Mouse (Mus musculus) kidney, postnatal 4 days (tissue): ENCODE data around the gene Pqlc2.

Experiments used
- DNase-seq, 2 experiments: peaks; one replicate each; pipeline ENCODE4 v3.0.0; 2021; ENCODE audit warnings: mixed read lengths in 2 of 2

Gene Pqlc2

DNA sequence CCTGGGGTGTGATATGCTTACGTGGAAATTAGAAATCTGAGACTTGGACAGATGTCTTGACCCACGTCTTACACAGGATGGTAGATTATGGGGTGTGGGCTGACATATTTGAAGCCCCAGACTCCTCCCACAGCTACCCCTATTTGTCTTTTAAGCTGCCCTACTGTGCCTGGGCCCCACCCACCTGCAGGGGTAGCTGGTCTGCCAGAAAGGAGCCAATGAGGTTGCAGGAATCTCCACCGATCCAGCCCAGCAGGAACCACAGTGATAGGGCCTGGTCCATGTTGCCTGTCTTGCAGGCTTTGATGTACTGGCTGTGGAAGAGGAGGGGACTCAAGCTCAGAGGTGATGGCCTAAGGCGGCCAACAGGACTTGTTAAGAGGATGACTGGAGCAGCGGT, 8.3 kb downstream of the Pqlc2 start:
- DNase-seq = no peak

DNA sequence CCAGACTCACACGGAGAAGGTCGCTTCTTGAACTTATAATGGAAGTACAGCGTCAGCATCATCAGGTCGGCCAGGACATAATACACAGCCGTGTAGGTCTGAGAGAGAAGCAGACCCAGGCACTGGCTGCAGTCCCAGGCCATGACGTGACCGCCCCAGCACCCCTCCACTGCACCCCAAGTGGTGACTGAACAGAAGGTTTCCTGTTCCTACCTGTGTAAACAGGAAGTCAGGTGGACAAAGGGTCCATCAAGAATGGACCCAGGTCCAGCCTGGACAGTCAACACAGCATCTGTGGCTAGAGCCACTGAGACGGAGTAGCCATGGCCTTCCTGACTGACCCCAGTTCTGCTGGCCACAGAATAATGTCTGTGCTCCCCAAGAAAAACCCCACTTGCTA, 8.7 kb downstream of the Pqlc2 start:
- DNase-seq = no peak

DNA sequence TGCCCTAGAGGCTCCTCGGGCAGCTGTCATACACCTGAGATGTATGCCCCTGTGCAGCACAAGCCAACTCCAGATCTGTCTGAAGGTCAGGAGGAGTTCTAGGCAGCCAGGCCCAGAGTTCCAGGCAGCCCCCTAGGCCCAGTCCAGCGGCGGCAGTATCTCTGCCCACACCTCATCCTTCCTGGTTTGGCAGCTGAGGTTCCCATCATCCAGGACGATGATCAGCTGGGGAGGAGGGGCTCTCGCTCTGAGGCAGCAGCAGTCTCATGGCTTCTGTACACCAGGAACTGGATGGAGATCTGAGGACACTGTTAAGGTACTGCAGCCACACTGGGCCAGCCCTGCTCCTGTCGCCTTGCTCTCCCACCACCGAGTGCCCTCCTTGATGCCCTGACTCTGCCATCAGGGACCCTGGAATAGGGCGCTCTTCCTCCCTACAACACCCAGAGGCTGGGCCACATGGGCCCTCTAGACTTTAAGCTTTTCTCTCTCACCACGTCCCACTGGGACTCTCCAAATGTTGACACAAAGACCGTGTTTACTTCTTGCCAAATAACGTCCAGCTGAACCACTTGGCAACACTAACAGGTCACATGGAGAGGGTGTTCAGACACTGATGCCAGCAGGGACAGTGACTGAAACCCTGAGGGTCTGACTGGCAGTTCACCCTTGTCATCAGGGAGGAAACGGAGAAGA, 11.7 kb downstream of the Pqlc2 start:
- no peak for DNase-seq

- peak; percentile 48 to 70 for DNase-seq
Observed at GRCm38 (mm10) chr4:139297566-139297965, 12.9 kb downstream of the Pqlc2 start.

DNA sequence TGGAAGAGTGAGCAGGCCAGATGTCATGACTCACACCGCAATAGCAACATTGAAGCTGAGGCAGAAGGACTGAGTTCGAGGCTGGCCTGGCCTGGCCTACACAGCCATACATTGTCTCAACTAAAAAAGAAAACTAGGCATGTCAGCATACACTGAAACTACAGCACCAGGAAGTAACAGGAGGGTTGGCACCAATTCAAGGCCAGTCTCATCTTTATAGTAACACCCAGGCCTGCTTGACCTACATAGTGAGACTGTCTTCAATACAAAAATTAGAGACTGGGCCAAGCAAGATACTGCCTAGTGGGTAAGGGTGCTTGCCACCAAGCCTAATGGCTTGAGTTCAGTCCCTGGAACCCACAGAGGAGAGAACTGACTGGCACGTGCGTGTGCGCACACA, 18.5 kb downstream of the Pqlc2 start:
- no peak for DNase-seq

DNA sequence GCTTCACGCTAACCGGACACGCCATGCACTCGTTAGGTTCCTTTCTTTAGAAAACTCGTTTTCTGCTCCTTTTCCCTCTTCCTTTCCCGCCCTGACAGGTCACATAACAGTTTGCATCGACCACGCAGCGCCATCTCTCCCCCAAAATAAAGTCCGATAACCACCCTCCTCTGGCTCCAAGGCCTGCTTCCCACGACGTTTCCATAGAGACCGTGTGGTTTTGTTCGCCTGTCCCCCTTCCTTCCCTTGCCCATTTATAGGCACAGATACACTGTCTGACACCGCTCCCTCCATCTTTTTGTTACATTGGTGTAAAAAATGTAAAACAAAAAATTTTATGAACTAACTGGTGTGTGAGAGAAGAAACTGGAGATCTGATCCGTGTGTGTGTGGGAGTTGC, 19.4 kb downstream of the Pqlc2 start:
- no peak for DNase-seq

- peak; percentile 58 to 72 for DNase-seq
Observed at GRCm38 (mm10) chr4:139289017-139289416, 21.5 kb downstream of the Pqlc2 start.

DNA sequence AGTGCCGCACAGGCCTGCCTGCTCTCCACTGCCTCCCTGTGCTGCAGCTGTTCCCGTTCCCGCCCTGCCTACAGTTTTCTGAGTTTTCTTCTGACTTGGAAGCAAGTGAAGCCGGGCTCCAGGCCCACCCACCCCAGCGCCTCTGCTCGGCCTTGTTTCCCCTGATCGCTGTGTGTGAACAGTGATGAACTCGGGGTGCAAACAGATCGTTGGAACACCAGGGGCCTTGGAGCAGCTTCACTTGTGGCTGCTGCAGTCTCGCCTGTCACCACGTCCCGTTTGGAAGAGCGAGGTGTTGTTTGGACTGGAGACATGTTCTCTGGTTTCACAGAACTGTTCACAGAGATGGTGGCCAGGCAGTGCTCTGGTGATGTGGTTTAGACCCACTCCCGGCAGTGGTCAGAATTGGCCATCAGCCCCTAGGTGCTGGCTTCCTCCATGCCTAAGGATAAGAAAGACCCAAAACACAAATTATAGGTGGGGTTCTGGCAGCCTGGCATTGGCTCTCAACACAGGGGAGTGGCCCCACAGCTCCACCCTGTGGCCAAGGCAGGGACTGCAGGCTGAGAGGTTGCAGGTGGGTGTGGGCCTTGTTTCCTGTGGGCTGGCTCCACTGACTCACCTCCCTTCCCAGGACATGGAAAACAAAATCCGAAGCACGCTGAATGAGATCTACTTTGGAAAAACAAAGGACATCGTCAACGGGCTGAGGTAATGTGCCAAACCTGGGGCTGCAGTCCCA, 23.2 kb downstream of the Pqlc2 start:
- peak; percentile 91 to 92 for DNase-seq

GRCm38 (mm10) chr4:139286234-139286633, 24.3 kb downstream of the Pqlc2 start:
- no peak for DNase-seq

GRCm38 (mm10) chr4:139284877-139285276, 25.6 kb downstream of the Pqlc2 start:
- no peak for DNase-seq

DNA sequence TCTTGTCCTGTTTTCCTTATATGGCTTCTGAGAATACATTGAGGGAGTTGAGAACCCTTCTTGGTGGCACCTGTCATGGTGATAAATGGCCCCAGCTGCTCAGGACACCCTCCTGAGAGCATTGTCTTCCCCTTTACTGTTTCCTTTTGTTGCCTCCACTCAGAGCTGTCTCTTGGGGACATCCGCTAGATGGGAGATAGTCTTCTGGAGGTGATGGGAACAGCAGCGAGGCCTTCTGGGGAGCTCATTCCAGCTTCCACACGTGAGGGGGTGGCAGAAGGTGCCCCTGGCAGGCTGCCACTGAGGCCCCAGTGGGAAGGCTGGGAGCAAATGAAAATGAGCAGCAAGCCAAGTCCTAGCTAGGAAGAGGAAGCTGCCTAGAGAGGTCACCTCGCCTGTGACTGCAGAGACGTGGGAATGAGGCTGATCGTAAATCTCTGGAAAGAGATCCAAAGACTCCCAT, 27.5 kb downstream of the Pqlc2 start:
- DNase-seq = peak; percentile 77 to 83

GRCm38 (mm10) chr4:139281791-139282345, 28.6 kb downstream of the Pqlc2 start:
- DNase-seq = peak; percentile 40 to 63

GRCm38 (mm10) chr4:139280530-139280929, 30.0 kb downstream of the Pqlc2 start:
- DNase-seq = no peak

- DNase-seq = no peak
Observed at GRCm38 (mm10) chr4:139276411-139276810, 34.1 kb downstream of the Pqlc2 start.

DNA sequence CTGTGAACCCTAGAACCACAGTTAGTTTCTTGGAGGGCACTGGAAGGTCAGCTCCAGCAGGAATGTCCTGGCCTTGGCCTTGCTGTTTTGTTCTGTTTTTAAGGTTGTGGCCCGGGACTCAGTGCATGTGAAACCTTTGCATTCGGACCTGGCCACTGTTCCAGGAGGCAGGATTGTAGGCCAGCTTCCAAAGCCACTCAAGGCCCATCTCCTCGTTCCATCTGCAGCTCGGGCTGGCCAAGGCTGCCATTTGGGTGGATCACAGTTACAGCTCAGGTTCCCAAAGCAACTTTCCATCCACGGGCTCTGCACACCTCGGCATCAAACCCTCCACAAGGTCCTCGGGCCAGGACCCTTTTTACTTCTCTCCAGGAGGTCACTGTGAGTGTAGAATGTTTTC, 35.9 kb downstream of the Pqlc2 start:
- DNase-seq = no peak

DNA sequence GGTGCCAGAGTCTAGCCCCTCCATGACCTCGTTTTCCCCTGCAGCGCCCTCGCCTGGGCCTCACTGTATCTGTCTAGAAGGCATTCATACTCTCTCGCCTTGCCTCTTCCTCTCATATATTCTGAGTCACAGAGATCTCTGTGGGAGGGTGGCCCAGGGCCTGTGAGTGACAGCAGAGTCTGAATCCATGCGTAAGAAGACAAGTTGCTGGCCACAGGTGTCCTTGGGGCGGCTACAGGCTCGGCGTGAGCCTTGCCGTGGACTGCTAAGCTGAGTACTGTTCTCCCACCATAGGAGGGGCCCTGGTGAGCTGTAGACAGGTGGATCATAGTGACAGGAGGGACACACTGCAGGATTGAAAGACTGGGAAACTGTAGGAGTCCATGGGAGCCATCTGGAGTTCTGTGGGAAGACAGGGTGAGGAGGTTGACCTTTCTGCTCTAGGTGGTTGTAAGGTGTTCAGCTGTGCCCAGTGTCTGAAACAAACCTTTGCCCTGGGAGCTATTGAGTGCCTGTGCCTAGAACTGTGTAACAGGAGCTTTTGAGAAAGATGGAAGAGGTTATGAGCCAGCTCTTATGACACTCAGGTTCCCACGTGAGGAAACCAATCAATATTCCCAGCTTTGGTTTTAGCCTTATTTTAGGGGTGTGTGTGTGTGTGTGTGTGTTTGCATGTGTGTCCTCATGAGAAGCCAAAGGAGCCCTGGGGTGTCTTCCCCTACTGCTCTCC, 37.4 kb downstream of the Pqlc2 start:
- no peak for DNase-seq

DNA sequence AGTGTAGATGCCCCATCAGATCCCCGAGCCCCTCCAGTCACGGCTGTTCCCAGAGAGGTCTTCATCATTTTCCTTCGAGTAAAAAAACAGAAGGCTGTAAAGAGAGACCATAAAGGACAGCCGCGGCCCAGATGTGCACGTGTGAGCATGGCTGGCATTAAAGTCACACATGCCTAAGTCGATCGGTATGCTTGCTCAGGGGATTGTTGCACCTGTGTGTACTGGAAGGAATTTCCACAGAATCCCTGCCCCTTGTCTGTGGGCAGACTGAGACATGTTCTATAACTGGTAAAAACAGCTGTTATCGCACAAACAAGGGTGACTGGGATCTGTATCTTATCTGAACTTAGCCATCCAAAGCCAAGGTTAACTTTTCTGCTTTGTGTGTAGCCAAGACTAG, 38.9 kb downstream of the Pqlc2 start:
- no peak for DNase-seq

GRCm38 (mm10) chr4:139270168-139270567, 40.3 kb downstream of the Pqlc2 start:
- DNase-seq = no peak

DNA sequence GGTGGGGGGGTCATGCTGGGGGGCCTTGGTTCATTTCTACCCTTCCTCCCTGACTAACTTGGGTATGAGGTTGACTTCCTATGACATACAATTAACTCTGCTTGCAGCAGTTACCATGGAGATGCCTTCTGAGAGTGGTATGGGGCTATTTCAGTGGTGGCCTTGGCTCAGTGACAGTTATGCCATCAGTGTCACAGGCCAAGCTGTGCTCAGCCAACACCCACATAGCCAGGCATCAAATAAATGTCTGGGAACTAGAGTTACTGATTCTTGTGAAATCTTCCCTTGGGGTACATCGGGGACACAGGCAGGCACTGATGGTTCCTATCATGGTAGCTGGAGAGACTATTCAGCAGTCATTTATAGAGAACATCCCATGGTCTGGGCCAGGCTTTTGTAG, 42.3 kb downstream of the Pqlc2 start:
- DNase-seq = no peak

DNA sequence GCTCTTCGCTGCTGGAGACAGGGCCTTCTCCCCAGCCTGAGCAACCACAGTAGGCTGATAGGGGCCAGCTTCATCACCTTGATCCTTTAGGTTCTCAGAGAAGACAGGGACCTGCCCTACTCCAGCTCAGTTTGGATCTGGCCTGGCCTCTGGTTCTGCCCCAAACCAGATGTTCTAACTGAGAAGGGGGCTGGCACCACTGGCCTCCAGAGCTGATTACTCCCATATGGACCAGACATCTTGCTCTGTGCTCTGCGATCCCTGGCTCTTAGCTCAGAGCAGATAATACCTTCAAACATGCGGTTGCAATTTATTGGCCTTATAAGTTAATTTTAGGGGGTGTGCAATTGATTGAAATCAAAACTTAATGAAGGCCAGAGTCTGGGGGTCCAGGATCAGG, 43.2 kb downstream of the Pqlc2 start:
- no peak for DNase-seq

DNA sequence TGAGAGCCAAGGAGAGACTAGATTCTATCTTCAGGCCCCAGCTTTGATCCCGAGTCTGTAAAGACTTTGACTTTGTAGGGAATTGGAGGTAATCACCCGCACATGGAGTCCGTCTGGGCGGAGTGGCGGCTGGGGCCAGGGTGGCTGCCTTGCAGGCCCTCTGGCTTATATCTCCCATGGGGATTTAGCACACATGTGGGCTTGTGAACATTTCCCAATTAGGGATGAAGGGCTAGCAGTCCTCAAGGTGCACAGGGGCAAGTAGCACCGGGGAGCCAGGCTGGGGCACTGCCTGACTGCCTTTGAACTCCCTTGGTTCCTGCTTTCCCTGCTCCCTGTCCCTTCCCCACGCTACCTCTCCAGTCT, 44.0 kb downstream of the Pqlc2 start:
- DNase-seq = no peak

GRCm38 (mm10) chr4:139265783-139266499, 44.6 kb downstream of the Pqlc2 start:
- DNase-seq = peak in 1 of 2 experiments; percentile 49

- no peak for DNase-seq
Observed at GRCm38 (mm10) chr4:139262981-139263380, 47.5 kb downstream of the Pqlc2 start.
